Mouse (Mus musculus) embryonic facial prominence, embryonic 14.5 days (tissue): ENCODE results near the gene Egf. TPM values are rescaled to one million over a fixed set of nuclear protein-coding genes. Genes with fewer than 3 reads are reported as not detected.

ENCODE experiments used
- ATAC-seq: fragments of 200-750 bp; cut with Nextera tagmentation; 2 replicates; pipeline ENCODE4 v1.8.0; 2017; ENCODE audit warnings: low read depth, moderate number of reproducible peaks, moderate TSS enrichment
- DNase-seq: peaks from one replicate; pipeline ENCODE4 v3.0.0-alpha.2; 2015; ENCODE audit warnings: low spot score
- H3K27ac ChIP-seq: fragments of 300-500 bp; sonication (generic); replicated peaks from 2 replicates; pipeline ENCODE4 v1.5.1; 2014; ENCODE audit warnings: low read depth, mild to moderate bottlenecking, low read length, moderate library complexity
- H3K27me3 ChIP-seq: fragments of 300-500 bp; sonication (generic); replicated peaks from 2 replicates; pipeline ENCODE4 v1.6.1; 2014; ENCODE audit warnings: low read length; ENCODE audit not compliant: control insufficient read depth, insufficient read depth
- H3K36me3 ChIP-seq: fragments of 300-500 bp; sonication (generic); 2 replicates; pipeline ENCODE4 v1.6.1; 2014; ENCODE audit warnings: low read length, mixed read lengths; ENCODE audit not compliant: control insufficient read depth, insufficient read depth
- H3K4me1 ChIP-seq: fragments of 300-500 bp; sonication (generic); 2 replicates; pipeline ENCODE4 v1.6.1; 2014; ENCODE audit warnings: antibody characterized with exemption, low read length; ENCODE audit not compliant: control insufficient read depth, insufficient read depth
- H3K4me2 ChIP-seq: fragments of 300-500 bp; sonication (generic); 2 replicates; pipeline ENCODE4 v1.6.1; 2014; ENCODE audit warnings: low read depth, mild to moderate bottlenecking, low read length, moderate library complexity, mixed read lengths
- H3K4me3 ChIP-seq: fragments of 300-500 bp; sonication (generic); 2 replicates; pipeline ENCODE4 v1.5.1; 2014; ENCODE audit warnings: low read depth, mild to moderate bottlenecking, low read length
- H3K9ac ChIP-seq: fragments of 300-500 bp; sonication (generic); 2 replicates; pipeline ENCODE4 v1.6.1; 2014; ENCODE audit warnings: low read depth, mild to moderate bottlenecking, low read length, moderate library complexity, mixed read lengths
- H3K9me3 ChIP-seq: fragments of 300-500 bp; sonication (generic); 2 replicates; pipeline ENCODE4 v1.6.1; 2016; ENCODE audit warnings: low read length; ENCODE audit not compliant: control insufficient read depth
- WGBS: fragments of 180-500 bp; shearing (Covaris S2); extraction: QIAGEN DNeasy Blood & Tissue Kit; methylation state at CpG from one replicate; pipeline ENCODE4 v1.1.7; 2014; 5-methylcytosine and 5-hydroxymethylcytosine counted together
- polyA plus RNA-seq: library from polyadenylated mRNA; unstranded; fragments of >200 nt; fragmentation: Nextera tagmentation; extraction: Ambion mirVana; gene quantifications from 2 replicates; pipeline ENCODE4 v1.2.1, GENCODE M21; 2014

Egf gene
- polyA plus RNA-seq, 1 experiment from 2014 or later, result 2.2 TPM

DNA sequence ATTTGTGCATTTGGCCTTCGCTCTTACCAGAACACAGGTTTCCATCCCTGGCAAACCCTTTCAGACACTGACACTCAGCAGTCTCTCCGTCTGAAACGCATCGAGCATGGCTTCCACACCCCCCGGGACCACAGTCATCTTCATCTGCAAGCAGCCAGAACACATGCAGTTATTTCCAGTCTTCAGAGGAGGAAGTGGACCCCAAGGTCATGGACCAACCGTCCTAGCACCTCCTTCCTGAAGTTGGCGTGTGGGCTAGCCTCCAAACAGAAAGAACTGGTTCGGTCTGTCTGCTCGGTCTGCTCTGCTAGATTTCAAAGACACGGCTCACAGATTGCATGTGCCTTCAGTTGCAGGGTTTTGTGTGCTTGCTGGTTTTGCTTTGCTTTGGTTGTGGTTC lies 57.4 kb downstream of the Egf start:
- ATAC-seq, result no peak
- Histone ChIP-seq H3K27me3 (no peaks in the 10 kb centered on the region), H3K9me3 (no peaks in the 10 kb centered on the region), H3K4me2 (no peak overlapping the region), H3K9ac (no peak overlapping the region), H3K27ac (no peak overlapping the region), H3K4me1 (no peaks in the 10 kb centered on the region), H3K36me3 (no peaks in the 10 kb centered on the region), H3K4me3 (no peak overlapping the region)
- 72% methylated on average over 10 of the region's 10 CpGs for WGBS
- no peak for DNase-seq

- no peaks in the 10 kb centered on the region for H3K9me3 ChIP-seq
- WGBS, result 70% methylated on average over 8 of the region's 8 CpGs
- no peaks in the 10 kb centered on the region for H3K4me1 ChIP-seq
- no peak overlapping the region for H3K27ac ChIP-seq
- H3K4me3 ChIP-seq, result no peak overlapping the region
- no peak overlapping the region for H3K9ac ChIP-seq
- ATAC-seq (no peak), DNase-seq (no peak)
- no peaks in the 10 kb centered on the region for H3K36me3 ChIP-seq
- H3K27me3 ChIP-seq, result no peaks in the 10 kb centered on the region
- H3K4me2 ChIP-seq, result no peak overlapping the region
These were observed 59.2 kb downstream of the Egf start for GRCm38 (mm10) chr3:129695943-129696342.

DNA sequence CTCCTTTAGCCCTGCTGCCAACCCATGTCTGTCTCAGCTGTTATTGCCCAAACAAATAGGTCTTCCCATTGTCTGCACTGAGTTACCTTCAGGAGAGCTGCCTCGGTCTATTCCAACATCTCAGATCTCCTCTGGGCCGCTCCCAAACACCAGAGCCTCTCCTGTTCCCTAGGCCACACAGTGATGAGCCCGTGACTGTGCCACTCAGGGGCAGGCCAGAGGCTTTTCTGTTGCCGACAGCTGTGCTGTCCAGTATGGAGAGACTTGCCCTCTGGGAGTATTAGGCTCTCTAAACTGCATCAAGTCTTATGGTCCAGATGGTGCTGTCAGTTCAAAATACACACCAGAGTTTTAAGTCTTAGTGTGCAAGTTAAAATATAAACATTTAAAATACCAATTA lies 61.5 kb downstream of the Egf start:
- no peaks in the 10 kb centered on the region for H3K27me3 ChIP-seq
- H3K4me3 ChIP-seq, result no peak overlapping the region
- no peaks in the 10 kb centered on the region for H3K4me1 ChIP-seq
- no peak overlapping the region for H3K9ac ChIP-seq
- 70% methylated on average over 4 of the region's 4 CpGs for WGBS
- no peak overlapping the region for H3K27ac ChIP-seq
- H3K4me2 ChIP-seq, result no peak overlapping the region
- H3K36me3 ChIP-seq, result no peaks in the 10 kb centered on the region
- ATAC-seq (peak; percentile 87), DNase-seq (peak; percentile 78)
- H3K9me3 ChIP-seq, result no peaks in the 10 kb centered on the region

DNA sequence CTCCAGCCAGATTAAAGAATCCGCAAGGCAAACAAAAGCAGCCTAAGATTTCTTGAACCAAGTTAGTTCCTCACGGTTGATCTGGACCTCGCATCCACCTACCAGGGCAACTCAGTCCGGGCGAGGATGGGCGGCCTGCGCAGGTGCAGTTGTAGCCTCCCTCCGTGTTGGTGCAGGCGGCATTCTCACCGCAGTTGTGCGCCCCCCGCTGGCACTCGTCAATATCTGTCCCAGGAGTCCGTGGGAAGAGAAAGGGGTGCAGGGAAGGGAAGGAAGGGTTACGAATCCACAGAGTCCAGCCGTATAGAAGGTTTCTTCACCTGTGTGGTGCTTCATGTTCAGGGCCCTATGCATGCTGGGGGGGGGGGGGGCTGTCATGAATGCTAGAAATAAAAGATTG lies 62.3 kb downstream of the Egf start:
- H3K4me1 ChIP-seq, result no peaks in the 10 kb centered on the region
- no peak overlapping the region for H3K4me3 ChIP-seq
- no peak overlapping the region for H3K9ac ChIP-seq
- H3K27ac ChIP-seq, result no peak overlapping the region
- WGBS, result 59% methylated on average over 16 of the region's 16 CpGs
- no peaks in the 10 kb centered on the region for H3K9me3 ChIP-seq
- no peaks in the 10 kb centered on the region for H3K27me3 ChIP-seq
- DNase-seq (no peak), ATAC-seq (no peak)
- no peaks in the 10 kb centered on the region for H3K36me3 ChIP-seq
- H3K4me2 ChIP-seq, result no peak overlapping the region

DNA sequence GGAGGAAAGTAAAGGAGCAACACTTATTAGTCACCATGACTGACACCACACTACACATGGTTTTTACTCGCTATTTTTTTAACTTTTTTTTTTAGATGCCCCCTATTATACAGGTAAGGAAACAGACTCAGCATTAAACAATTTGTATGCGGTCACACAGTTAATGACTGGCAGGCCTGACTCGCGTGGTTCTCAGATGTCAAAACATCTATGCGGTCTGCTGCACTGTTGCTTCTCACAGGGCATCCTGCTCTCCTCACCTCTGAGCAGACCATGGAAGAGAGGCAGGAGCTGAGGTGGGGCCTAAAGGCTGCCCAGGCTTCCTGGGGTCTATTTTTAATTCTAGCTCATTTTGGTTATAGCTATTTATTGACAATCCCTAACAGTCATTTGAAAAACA lies 67.7 kb downstream of the Egf start:
- no peaks in the 10 kb centered on the region for H3K27me3 ChIP-seq
- H3K9me3 ChIP-seq, result no peaks in the 10 kb centered on the region
- H3K4me1 ChIP-seq, result no peaks in the 10 kb centered on the region
- H3K4me2 ChIP-seq, result no peak overlapping the region
- 48% methylated on average over 5 of the region's 5 CpGs for WGBS
- DNase-seq (no peak), ATAC-seq (no peak)
- H3K4me3 ChIP-seq, result no peak overlapping the region
- no peak overlapping the region for H3K27ac ChIP-seq
- H3K9ac ChIP-seq, result no peak overlapping the region
- no peaks in the 10 kb centered on the region for H3K36me3 ChIP-seq

DNA sequence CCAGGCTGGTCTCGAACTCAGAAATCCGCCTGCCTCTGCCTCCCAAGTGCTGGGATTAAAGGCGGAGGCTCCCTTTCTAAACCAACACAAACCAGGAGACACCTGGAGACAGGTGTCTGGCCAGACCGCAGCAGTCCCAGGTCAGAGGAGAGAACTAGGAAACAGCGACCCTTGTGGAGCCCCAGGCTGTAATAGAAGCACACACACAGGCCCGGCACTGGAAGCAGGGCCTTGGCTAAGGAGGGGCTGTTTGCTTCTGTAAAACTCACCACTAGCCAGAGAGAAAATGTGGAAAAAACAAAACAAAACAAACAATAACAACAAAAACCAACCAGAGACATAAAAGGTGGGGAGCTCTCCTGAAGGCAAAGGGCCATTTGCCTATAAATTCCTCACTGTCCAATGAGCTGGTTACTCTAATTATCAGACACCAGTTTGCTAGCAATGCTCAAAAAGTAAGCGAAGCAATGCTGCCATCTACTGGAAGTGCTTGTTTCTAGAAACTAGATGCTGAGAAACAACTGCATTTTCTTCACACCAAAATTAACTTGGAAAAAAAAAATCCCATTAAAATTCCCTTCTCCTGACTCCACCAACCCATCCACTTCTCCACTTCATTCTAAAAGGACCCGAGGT lies 68.3 kb downstream of the Egf start:
- no peaks in the 10 kb centered on the region for H3K36me3 ChIP-seq
- no peaks in the 10 kb centered on the region for H3K27me3 ChIP-seq
- no peak overlapping the region for H3K9ac ChIP-seq
- no peak overlapping the region for H3K4me2 ChIP-seq
- DNase-seq, result peak; percentile 88
- no peak; the same call in 1 of the 2 replicates for ATAC-seq
- no peaks in the 10 kb centered on the region for H3K9me3 ChIP-seq
- no peak overlapping the region for H3K4me3 ChIP-seq
- H3K4me1 ChIP-seq, result no peaks in the 10 kb centered on the region
- WGBS, result 51% methylated on average over 8 of the region's 8 CpGs
- H3K27ac ChIP-seq, result no peak overlapping the region

DNA sequence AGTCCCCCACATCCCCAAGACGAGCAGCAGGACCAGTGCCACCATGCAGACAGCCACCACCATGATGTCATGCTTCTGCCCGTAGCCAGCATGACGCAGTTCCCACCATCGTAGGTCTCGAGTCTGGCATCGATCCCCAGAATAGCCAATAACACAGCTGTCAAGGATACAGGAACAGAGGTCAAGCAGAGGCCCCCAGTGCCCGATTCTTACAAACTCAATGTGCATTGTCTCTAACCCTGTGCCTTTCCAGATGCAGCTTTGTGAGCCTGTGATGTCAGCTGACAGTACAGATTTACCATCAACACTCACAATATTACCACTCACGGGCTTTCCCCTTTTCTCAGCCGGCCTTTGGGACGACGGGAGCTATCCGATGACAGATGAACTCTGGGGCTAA lies 68.9 kb downstream of the Egf start:
- H3K4me1 ChIP-seq, result no peaks in the 10 kb centered on the region
- no peak overlapping the region for H3K4me2 ChIP-seq
- H3K9me3 ChIP-seq, result no peaks in the 10 kb centered on the region
- ATAC-seq (no peak), DNase-seq (no peak)
- H3K4me3 ChIP-seq, result no peak overlapping the region
- no peaks in the 10 kb centered on the region for H3K27me3 ChIP-seq
- no peak overlapping the region for H3K27ac ChIP-seq
- WGBS, result 75% methylated on average over 12 of the region's 12 CpGs
- H3K36me3 ChIP-seq, result no peaks in the 10 kb centered on the region
- no peak overlapping the region for H3K9ac ChIP-seq

DNA sequence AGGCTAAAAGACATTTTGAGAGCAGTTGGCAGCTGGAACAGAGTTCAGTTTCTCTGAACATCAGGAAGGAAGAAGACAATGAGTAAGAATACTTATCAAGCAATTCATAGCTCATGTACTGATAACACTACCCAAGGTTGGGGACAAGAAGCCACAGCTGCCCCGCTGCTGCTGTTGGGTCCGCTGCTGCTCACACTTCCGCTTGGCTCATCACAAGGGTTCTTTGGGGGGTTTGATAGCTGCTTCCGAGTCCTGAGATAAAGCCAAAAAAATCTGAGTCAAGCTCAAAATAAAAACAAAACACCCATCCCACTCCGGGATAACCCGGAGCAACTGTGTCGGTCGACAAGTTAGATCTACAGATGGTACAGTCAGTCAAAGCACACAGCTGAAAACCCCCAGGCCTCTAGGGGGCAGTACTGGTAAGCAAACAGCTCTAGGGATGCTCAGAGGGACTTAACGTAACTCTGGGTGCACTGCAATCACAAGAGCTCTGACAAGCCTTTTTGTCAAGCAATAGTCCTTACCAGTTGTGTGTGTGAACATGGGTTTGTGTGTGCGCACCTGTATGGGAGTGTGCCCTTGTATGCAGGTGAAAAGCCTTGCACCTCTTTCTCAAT lies 71.9 kb downstream of the Egf start:
- H3K27ac ChIP-seq, result no peak overlapping the region
- H3K4me1 ChIP-seq, result no peaks in the 10 kb centered on the region
- no peaks in the 10 kb centered on the region for H3K27me3 ChIP-seq
- WGBS, result 89% methylated on average over 10 of the region's 10 CpGs
- H3K4me2 ChIP-seq, result no peak overlapping the region
- no peak overlapping the region for H3K4me3 ChIP-seq
- ATAC-seq (no peak), DNase-seq (peak; percentile 23)
- H3K36me3 ChIP-seq, result no peaks in the 10 kb centered on the region
- H3K9me3 ChIP-seq, result no peaks in the 10 kb centered on the region
- H3K9ac ChIP-seq, result no peak overlapping the region

DNA sequence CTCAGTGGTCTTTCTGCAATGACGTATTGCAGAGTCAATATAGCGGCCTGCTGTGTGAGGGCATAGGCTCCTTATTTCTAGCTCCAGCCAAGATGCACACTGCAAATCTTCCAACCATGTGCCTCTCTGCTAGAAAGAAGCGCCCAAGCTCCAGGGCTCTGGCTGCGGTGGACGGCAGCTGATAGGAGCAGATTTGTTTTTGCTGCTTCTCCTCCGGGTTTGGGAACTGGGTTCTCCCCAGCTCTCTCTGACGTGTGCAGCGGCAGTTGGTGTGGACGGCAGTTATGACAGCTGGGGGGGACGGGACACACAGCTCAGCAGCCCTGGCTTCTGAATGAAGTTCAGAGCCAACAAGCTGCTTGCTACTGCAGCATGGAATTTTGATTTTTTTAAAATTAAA lies 72.7 kb downstream of the Egf start:
- no peak overlapping the region for H3K4me3 ChIP-seq
- H3K27me3 ChIP-seq, result no peaks in the 10 kb centered on the region
- H3K9ac ChIP-seq, result no peak overlapping the region
- H3K4me1 ChIP-seq, result no peaks in the 10 kb centered on the region
- WGBS, result 74% methylated on average over 10 of the region's 10 CpGs
- H3K27ac ChIP-seq, result no peak overlapping the region
- H3K9me3 ChIP-seq, result no peaks in the 10 kb centered on the region
- H3K4me2 ChIP-seq, result no peak overlapping the region
- H3K36me3 ChIP-seq, result no peaks in the 10 kb centered on the region
- peak; percentile 20 for DNase-seq
- ATAC-seq, result no peak
